Mouse (Mus musculus) bone marrow macrophage, adult 2 months (primary cell): ENCODE data around the gene Kctd11. TPM values are rescaled to one million over a fixed set of nuclear protein-coding genes. Genes with fewer than 3 reads are reported as not detected.
A peak's percentile ranks its signal among the peaks of the same experiment; 100 is the strongest.
"Not testable (repeated sequence)": the region's sequence is repeated elsewhere in the genome, so short reads cannot be mapped to it uniquely, and the experiment has no call there.

Experiments used
- H3K27ac ChIP-seq: 2 replicates; pipeline ENCODE4 v1.5.1; 2012; ENCODE audit warnings: low read depth, low read length; ENCODE audit not compliant: insufficient read depth
- H3K4me1 ChIP-seq: 2 replicates; pipeline ENCODE4 v1.6.1; 2012; ENCODE audit warnings: low read length; ENCODE audit not compliant: control insufficient read depth, insufficient read depth
- H3K4me3 ChIP-seq: 2 replicates; pipeline ENCODE4 v1.5.1; 2012; ENCODE audit warnings: mild to moderate bottlenecking, low read length, moderate library complexity; ENCODE audit not compliant: insufficient read depth
- CTCF ChIP-seq: IDR thresholded peaks from 2 replicates; pipeline ENCODE4 v1.5.1; 2012; ENCODE audit warnings: low read depth, mild to moderate bottlenecking, low read length, moderate library complexity
- POLR2A ChIP-seq: IDR thresholded peaks from 2 replicates; pipeline ENCODE4 v1.6.1; 2012; ENCODE audit warnings: mild to moderate bottlenecking, low read depth, low read length, borderline replicate concordance
- polyA plus RNA-seq: library from polyadenylated mRNA; stranded (reverse); fragments of >200 nt; gene quantifications from 2 replicates; pipeline ENCODE4 v1.2.4, GENCODE M21; 2012; ENCODE audit not compliant: missing spikeins, insufficient read depth, insufficient read length

Kctd11 gene
- 6.3 and 7.1 TPM in 2 replicates for polyA plus RNA-seq

GRCm38 (mm10) chr11:69880853-69881603 is at the start of gene Kctd11:
TSS of gene Kctd11 (minus strand) at chr11:69881406.
- peak within 1 kb of the TSS; percentile 34 for H3K27ac ChIP-seq
- no peak for TF ChIP-seq POLR2A
- TF ChIP-seq CTCF = 0 out of 2 replicates have a peak, but pooled peaks have one; percentile 15
- peaks cover 11% of the 10 kb centered on the region for H3K4me1 ChIP-seq
- H3K4me3 ChIP-seq = peak within 1 kb of the TSS; percentile 62

GRCm38 (mm10) chr11:69930176-69930575 is 49.0 kb upstream of the Kctd11 start:
- H3K4me1 ChIP-seq = peaks cover 12% of the 10 kb centered on the region
- H3K4me3 ChIP-seq, H3K27ac ChIP-seq: not testable (repeated sequence)

- no peak overlapping the region for H3K4me3 ChIP-seq
- no peak overlapping the region for H3K27ac ChIP-seq
- TF ChIP-seq POLR2A (no peak), CTCF (no peak)
These were observed 48.5 kb upstream of the Kctd11 start for GRCm38 (mm10) chr11:69929712-69930111.

GRCm38 (mm10) chr11:69927501-69927900 is 46.3 kb upstream of the Kctd11 start:
- TF ChIP-seq CTCF (no peak), POLR2A (no peak)
- Histone ChIP-seq H3K4me1 (peaks cover 21% of the 10 kb centered on the region), H3K4me3 (no peak overlapping the region), H3K27ac (no peak overlapping the region)

More at GRCm38 (mm10) chr11:69929712-69930111, 48.5 kb upstream of the Kctd11 start:
- H3K4me1 ChIP-seq = peaks cover 12% of the 10 kb centered on the region

GRCm38 (mm10) chr11:69922796-69923195 is 41.6 kb upstream of the Kctd11 start:
- peaks cover 20% of the 10 kb centered on the region for H3K4me1 ChIP-seq
- H3K4me3 ChIP-seq = no peak overlapping the region
- H3K27ac ChIP-seq = peak overlapping the region; percentile 94
- no peak for TF ChIP-seq CTCF
- no peak for TF ChIP-seq POLR2A

- TF ChIP-seq CTCF (no peak), POLR2A (no peak)
- peak overlapping the region; percentile 94 for H3K27ac ChIP-seq
- H3K4me3 ChIP-seq = peak overlapping the region; percentile 81
- H3K4me1 ChIP-seq = peaks cover 25% of the 10 kb centered on the region
These were observed 41.0 kb upstream of the Kctd11 start for GRCm38 (mm10) chr11:69922012-69922756.

GRCm38 (mm10) chr11:69921114-69922011 is 40.2 kb upstream of the Kctd11 start, which contains the start of gene Eif5a:
TSS of gene Eif5a (minus strand) at chr11:69921958.
- Histone ChIP-seq H3K27ac (peak within 1 kb of the TSS; percentile 94), H3K4me3 (peak within 1 kb of the TSS; percentile 96), H3K4me1 (peaks cover 25% of the 10 kb centered on the region)
- TF ChIP-seq CTCF = no peak
- TF ChIP-seq POLR2A = no peak

- peak overlapping the region; percentile 94 for H3K27ac ChIP-seq
- H3K4me3 ChIP-seq = peak overlapping the region; percentile 96
- H3K4me1 ChIP-seq = peaks cover 33% of the 10 kb centered on the region
- TF ChIP-seq CTCF (no peak), POLR2A (no peak)
These were observed 39.2 kb upstream of the Kctd11 start for GRCm38 (mm10) chr11:69920266-69921031.

GRCm38 (mm10) chr11:69919661-69920265 is 38.6 kb upstream of the Kctd11 start:
- H3K4me1 ChIP-seq = peaks cover 33% of the 10 kb centered on the region

More at GRCm38 (mm10) chr11:69919661-69920265, 38.6 kb upstream of the Kctd11 start:
- TF ChIP-seq CTCF (no peak), POLR2A (no peak)
- peak overlapping the region; percentile 96 for H3K4me3 ChIP-seq
- H3K27ac ChIP-seq = peak overlapping the region; percentile 94
